Mouse (Mus musculus) naive thymus-derived CD4-positive, alpha-beta T cell, adult 2 months (primary cell): ENCODE measurements around the gene Car9.

ENCODE experiments used
- DNase-seq: peaks from one replicate; pipeline ENCODE4 v3.0.0-alpha.2; 2011; ENCODE audit warnings: low read depth

Gene Car9

GRCm38 (mm10) chr4:43562769-43563600, 56.2 kb downstream of the Car9 start:
- peak; percentile 59 for DNase-seq
